Mouse (Mus musculus) layer of hippocampus, adult 2 months (tissue): ENCODE results near the gene Nfxl1. TPM values are rescaled to one million over a fixed set of nuclear protein-coding genes. Genes with fewer than 3 reads are reported as not detected.
A peak's percentile ranks its signal among the peaks of the same experiment; 100 is the strongest.

Experiments used
- DNase-seq, 2 experiments: peaks; one replicate each; pipeline ENCODE4 v3.0.0; 2022; ENCODE audit warnings: low spot score in 2 of 2
- H3K27ac ChIP-seq: fragments of 200-600 bp; 2 replicates; pipeline ENCODE4 v1.8.1; 2022
- H3K4me3 ChIP-seq: fragments of 200-600 bp; 2 replicates; pipeline ENCODE4 v1.8.1; 2022; ENCODE audit warnings: mild to moderate bottlenecking
- CTCF ChIP-seq: fragments of 200-600 bp; conservative IDR thresholded peaks from 2 replicates; pipeline ENCODE4 v1.8.1; 2022; ENCODE audit warnings: antibody characterized with exemption, mild to moderate bottlenecking, moderate library complexity
- total RNA-seq, 2 experiments: library from RNA; stranded (reverse); gene quantifications; 2 replicates each; pipeline ENCODE4 v1.2.3; 2021

Nfxl1 gene
- total RNA-seq, 2 experiments from 2014 or later = 12.8 to 20.6 TPM

DNA sequence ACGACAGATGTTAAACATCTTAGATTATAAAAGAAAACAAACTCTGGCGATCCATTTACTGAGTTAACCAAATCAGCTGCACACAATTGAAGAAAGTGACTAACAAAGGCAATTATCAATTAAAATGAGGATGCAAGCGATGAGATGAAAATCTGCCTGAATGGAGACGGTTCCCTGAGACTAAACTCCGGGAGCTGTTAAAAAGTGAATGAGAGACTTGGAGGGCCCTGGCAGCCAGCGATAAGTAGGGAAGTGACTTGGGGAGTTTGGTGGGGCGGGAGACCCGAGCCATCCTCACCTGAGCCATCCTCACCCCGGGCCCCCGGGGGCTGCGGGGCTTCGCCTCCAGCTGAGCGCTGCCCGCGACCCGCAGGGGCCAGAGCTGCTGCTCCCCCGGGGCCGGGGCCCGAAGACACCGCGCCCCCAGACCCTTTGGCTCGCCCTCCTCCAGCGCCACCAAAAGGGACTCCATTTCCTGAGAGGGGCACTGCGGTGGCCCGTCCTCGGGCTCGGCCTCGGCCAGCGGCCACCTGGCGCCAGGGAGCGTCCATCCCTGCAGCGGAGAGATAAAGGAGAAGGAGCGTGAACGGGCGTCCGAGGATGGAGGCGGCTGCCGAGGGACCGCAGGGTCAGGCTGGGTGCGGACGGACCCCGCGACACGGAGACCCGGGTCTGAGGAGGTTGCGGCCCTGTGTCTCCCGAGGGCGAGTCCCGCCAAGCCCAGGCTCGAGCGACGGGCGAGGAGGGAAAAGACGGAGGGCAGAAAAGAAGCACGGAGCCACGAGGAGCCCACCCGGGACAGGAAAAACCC, 563 bp downstream of the Nfxl1 start:
- no peak for TF ChIP-seq CTCF
- Histone ChIP-seq H3K27ac (peak overlapping the region; percentile 85), H3K4me3 (peak overlapping the region; percentile 76)
- no peak for DNase-seq

DNA sequence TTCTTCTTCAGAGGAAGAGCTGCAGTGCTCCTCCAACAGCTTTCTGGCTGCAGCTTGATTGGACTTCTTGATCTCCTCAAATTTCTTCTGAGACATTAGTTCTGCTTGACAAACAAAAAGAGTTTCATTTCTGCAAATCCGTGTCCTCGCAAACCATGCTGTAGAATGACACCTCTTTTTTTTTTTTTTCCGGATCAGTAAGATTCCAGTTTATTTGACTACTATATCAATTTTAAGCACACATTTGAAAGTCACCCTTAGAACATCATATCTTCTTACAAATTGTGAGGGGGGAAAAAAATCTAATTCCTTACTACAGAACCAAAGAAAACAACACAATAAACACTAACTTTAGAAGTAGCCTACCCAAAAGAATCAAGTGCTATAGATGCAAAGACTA, 3.2 kb downstream of the Nfxl1 start:
- Histone ChIP-seq H3K27ac (no peak overlapping the region), H3K4me3 (no peak overlapping the region)
- no peak for TF ChIP-seq CTCF
- no peak for DNase-seq

DNA sequence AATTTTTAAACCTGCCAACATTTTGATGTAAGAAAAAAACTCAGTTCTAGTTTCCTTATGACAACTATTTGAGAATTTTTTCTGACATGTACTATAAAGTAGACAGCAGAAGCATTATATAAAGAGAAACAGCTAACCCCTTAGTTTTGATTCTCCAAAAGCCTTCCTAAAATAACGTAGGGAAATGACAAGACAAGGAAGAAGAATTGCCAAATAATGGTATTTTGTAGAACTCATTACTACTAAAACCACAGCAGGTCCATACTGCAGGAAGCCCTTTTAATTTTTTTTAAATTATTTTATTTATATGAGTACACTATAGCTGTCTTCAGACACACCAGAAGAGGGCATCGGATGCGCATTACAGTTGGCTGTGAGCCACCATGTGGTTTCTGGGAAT, 8.3 kb downstream of the Nfxl1 start:
- DNase-seq = no peak
- no peak; the same call in 1 of the 2 replicates for TF ChIP-seq CTCF
- Histone ChIP-seq H3K4me3 (no peak overlapping the region), H3K27ac (no peak overlapping the region)

DNA sequence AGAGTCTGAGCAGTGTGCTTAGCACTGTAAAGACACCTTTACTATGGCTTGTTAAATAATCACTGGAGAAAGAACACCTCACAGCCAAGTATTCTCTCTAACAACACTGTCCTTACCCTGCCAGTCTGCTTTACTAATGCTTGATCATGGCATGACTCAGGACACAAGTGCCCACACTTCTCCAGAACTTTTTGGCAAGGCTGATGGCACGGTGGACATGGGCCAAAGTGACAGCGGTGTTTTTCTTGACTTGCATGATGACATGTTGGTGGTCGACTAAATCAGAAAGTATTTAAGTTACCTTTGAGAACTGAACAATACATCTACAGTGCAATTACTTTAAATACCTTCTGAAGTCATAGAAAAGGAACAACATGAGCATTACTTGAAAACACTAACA, 30.6 kb downstream of the Nfxl1 start:
- TF ChIP-seq CTCF = no peak
- no peak for DNase-seq
- Histone ChIP-seq H3K27ac (no peak overlapping the region), H3K4me3 (no peak overlapping the region)

DNA sequence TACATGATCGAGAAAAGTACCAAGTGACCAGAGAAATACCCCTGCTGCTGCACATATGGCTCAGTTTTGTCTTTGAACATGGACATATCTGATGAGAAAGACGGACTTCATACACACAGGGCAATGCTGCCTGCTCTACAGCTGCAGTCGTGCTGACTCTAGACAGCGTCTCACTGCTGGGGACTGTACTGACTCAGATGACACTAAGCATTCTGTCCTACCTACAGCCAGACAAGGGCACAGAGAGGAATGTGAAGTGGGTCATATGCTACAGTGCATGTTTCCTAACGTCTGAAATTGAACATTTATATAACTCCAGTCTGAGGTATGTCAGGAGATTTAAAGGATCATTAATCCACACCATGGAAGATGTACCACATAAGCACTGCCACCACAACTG, 45.7 kb downstream of the Nfxl1 start:
- TF ChIP-seq CTCF = no peak
- Histone ChIP-seq H3K27ac (no peak overlapping the region), H3K4me3 (no peak overlapping the region)
- DNase-seq = no peak

DNA sequence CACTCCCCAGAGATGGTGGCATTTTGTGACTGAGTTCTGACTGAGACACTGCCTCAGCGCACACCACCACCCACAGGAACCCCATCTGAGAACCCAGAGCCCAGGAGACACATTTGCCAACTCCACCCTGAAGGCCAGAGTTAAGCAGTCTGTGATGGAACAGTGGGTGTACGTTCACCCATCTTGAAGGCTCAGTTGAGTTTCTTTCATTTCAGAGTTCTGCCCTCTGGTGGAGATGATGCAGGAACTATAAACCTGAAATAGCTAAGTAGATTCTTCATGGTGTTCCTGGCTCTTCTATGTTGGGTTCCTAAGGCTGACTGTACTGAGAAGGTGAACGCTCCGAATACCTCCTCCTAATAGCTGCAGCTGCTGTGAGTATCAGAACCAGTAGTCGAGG, 53.7 kb downstream of the Nfxl1 start:
- DNase-seq = peak; percentile 28 to 33
- peak; percentile 79 for TF ChIP-seq CTCF

DNA sequence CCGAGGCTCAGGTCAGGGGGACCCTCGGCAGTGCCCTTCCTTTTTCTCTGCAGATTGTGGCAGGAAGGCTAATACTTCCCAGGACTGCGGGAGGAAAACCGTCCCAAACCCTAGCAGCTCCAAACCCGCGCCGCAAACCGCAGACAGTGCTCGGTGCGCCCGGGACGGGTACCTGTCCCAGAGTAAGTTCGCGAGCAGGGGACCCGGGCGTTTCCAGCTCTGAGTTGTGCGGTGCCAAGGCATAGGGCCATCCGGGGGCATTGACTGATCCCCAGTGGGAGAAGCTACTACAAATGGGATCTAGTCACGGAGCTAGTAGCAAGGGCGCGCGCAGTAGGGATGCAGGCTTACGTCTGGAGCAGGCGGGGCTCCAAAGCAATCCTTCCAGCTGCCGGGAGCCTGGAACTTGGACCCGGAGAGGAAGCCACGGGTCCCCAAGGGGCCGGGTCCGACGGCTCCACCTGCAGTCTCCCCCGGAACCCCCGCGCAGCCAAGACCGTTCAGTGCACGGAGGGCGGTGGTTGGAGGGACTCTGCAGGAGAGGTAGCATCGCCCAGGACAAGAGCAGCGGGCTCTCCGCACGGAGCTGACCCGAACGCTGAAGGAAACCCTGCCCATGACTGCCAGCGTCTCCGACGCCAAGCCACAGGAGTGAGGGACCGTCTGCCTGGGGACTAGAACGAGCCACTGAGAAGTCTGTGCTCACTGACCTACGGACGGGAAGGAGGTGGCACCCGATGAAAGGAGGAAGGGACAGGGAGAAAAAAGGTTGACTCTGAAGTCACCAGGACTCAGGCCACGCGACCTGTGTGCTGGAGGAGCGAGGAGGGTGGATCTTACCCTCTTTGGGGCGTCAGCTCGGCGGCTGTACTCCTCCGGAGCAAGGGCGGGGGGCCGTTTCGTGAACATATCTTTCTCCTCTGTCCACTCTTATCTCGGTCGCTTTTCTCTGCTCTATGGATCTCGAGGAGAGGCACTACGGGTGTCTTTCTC, 55.7 kb downstream of the Nfxl1 start, which contains the start of gene Corin:
Gene Corin, minus strand, starts transcription at position 943 of the 993 bp plus-strand sequence.
- Histone ChIP-seq H3K4me3 (peak within 1 kb of the TSS; percentile 24; the same call in 1 of the 2 replicates), H3K27ac (no peak within 1 kb of the TSS)
- no peak for DNase-seq
- TF ChIP-seq CTCF = no peak

More for the DNA sequence above, 53.7 kb downstream of the Nfxl1 start:
- no peak overlapping the region for H3K27ac ChIP-seq
- H3K4me3 ChIP-seq = no peak overlapping the region

DNA sequence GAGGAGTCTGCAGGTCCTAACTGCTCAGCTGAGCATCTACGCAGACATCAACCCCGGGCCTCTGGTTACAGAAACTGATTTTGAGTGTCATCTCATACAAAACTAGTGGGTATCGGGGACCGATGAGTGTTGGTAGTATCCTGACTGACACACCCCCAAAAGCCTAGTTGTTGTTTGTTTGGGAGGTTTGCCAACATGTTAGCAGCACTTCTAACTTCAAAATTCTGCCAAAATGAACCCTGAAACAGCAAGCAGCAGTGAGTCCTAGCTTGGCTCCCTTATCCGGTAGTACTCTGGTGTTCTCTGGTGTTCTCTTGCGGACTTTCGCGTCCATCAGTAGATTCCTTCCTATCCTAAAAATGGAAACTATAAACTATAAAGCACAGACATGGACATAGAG, 56.7 kb downstream of the Nfxl1 start:
- no peak overlapping the region for H3K27ac ChIP-seq
- no peak for DNase-seq
- no peak overlapping the region for H3K4me3 ChIP-seq
- TF ChIP-seq CTCF = no peak

DNA sequence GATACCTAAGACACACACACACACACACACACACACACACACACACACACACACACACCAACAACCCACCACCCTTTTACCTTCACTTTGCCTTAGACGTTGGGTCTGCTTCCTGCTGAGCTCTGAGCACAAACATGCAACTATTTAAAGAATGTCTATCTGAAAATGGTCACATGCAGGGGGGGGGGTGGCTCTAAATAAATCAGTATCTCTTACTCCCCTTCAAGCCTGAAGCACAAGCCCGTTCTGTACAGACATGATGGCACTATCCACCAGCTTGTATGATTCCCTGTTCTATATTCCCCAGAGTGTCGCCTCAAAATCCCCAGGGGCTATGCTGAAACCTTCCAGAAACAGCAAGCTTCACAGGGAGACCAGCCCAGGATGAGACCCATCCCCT, 57.7 kb downstream of the Nfxl1 start:
- TF ChIP-seq CTCF = no peak
- DNase-seq = no peak
- no peak overlapping the region for H3K4me3 ChIP-seq
- H3K27ac ChIP-seq = no peak overlapping the region

DNA sequence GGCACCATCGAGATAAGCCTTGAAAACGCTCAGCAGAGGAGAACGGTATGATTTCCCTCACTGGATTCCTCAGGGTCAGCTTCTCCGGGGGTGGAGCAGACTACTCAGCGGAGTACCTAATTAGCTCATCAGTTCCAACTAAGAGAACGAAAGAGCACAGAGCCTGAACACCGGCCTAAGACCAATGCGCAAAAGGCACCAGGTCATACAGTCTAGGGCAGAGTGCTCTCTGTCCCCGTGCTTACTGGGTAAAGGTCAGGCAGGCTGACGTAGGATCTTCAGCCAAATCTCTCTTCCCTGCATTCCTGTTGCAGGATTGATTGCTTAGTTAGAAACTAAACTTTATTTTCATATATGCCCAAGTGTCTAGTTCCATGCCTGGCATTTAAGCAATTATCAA, 61.2 kb downstream of the Nfxl1 start:
- H3K4me3 ChIP-seq = no peak overlapping the region
- no peak overlapping the region for H3K27ac ChIP-seq
- no peak for TF ChIP-seq CTCF
- DNase-seq = no peak

DNA sequence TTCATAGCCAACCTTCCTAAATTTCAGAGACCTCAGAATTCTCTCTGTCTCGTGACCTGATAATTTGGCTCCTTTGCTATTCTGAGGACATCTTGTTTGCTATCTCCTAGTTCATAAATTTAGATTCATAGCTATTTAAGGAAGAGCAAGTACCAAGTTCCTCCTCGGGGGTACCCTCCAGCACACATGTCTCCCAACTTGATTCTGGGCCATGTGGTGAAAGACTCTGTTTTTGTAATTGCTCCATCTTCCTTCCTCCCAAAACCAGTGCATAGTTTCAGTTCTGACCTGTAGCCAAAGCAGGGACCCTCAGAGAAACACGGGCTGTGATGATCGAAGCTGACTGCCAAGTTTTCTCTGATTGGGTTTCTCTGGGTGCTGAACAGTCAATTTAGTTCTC, 62.7 kb downstream of the Nfxl1 start:
- Histone ChIP-seq H3K4me3 (no peak overlapping the region), H3K27ac (no peak overlapping the region)
- TF ChIP-seq CTCF = no peak
- no peak for DNase-seq

DNA sequence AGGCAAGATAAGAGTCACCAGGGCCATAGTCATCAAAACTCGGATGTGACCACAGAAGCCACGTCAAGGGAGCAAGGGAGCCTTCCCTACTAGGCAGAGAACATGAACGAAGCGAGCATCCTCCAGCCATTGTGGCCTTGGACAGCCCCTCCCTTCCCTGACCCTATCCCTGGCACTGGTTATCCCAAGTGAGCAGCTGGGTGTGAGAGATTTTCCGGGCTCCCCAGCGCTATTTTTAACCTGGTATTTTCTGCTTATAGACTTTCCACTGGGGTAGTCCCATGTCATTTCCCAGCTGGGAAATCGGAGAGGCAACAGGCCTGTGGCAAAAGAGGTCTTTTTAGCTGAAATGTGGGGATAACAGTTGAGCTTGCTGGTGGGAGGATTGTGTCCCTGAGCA, 65.6 kb downstream of the Nfxl1 start:
- Histone ChIP-seq H3K4me3 (no peak overlapping the region), H3K27ac (no peak overlapping the region)
- DNase-seq = no peak
- no peak for TF ChIP-seq CTCF

DNA sequence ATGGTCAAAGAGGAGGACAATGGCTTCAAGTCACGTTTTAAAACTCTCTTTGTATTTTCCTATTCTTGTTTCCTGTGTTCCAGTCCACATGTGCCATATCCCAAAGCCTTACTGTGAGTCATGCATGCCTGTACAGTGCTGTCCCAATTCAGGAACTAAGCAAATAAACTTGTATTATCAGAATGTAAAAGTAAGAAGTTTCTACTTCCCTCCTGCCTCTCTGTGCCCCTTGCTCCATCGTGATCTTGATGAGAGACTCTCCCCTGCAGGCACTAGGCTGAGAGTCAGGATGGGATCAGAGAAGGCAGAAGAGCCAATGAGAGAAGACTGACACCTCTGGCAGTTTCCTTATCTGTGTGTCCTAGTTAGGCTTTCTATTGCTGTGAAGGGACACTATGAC, 68.3 kb downstream of the Nfxl1 start:
- H3K27ac ChIP-seq = no peak overlapping the region
- TF ChIP-seq CTCF = no peak
- no peak overlapping the region for H3K4me3 ChIP-seq
- DNase-seq = no peak
